In genomic region chr11:81966626-81967289, GRCm38 (mm10) we compare ENCODE assay signal across 9 mouse cellular contexts. TPM values are rescaled to one million over a fixed set of nuclear protein-coding genes. Genes with fewer than 3 reads are reported as not detected.
DNase-seq lines count a peak whose midpoint lies in the region; ATAC-seq and TF ChIP-seq lines count a peak whose summit lies in the region.
"Had no signal": no experiment of that assay in that cellular context is flagged by ENCODE, and none has a peak within 500 bp of the region (broad histone marks: within the 10 kb centered on the region; RNA-seq: fewer than 3 reads in every experiment).

No protein-coding gene starts in this region.

- no peaks in the 10 kb centered on the region for H3K9me3 ChIP-seq in ES-E14 (ENCODE audit: control insufficient read depth, insufficient read depth, low read depth, low read length)
- no peaks in the 10 kb centered on the region for H3K9me3 ChIP-seq in embryonic facial prominence, embryonic 11.5 days (replicated peaks; ENCODE audit: control insufficient read depth, low read length)
- H3K9me3 ChIP-seq: embryonic facial prominence, embryonic 15.5 days had no signal

- 13% methylated on average over 15 of the region's 15 CpGs for WGBS in embryonic facial prominence, embryonic 11.5 days
- 7% methylated on average over 15 of the region's 15 CpGs for WGBS in olfactory bulb, adult 2 months

- TF ChIP-seq CTCF in olfactory bulb, adult 2 months (IDR thresholded peaks at IDR 0.05; ENCODE audit: insufficient read depth, low read depth, low read length) = no peak

- no peak overlapping the region for H3K9ac ChIP-seq in ES-E14 (ENCODE audit: insufficient read depth, low read depth, low read length, poor library complexity, severe bottlenecking)
- H3K9ac ChIP-seq in embryonic facial prominence, embryonic 11.5 days (replicated peaks; ENCODE audit: low read length) = no peak overlapping the region
- H3K9ac ChIP-seq: embryonic facial prominence, embryonic 15.5 days had no signal

- 0 out of 2 replicates have a peak, but pooled peaks have one; percentile 19 for TF ChIP-seq POLR2A in olfactory bulb, adult 2 months (IDR thresholded peaks at IDR 0.05; ENCODE audit: insufficient read depth, low read depth, low read length)

- H3K4me1 ChIP-seq in ES-E14 (ENCODE audit: control insufficient read depth in 2 of 2, insufficient read depth in 2 of 2, low read length in 2 of 2, poor library complexity in 1 of 2) = peaks cover 0 to 2% of the 10 kb centered on the region in 2 experiments; a peak in 1 of 4 replicates
- H3K4me1 ChIP-seq in embryonic facial prominence, embryonic 11.5 days (ENCODE audit: control insufficient read depth, insufficient read depth, low read length) = no peaks in the 10 kb centered on the region
- H3K4me1 ChIP-seq in olfactory bulb, adult 2 months (ENCODE audit: control insufficient read depth, insufficient read depth, low read length) = peaks cover 20% of the 10 kb centered on the region

- no peak overlapping the region; the same call in 1 of the 2 replicates for H3K4me2 ChIP-seq in embryonic facial prominence, embryonic 11.5 days (ENCODE audit: low read depth, low read length)
- H3K4me2 ChIP-seq: embryonic facial prominence, embryonic 15.5 days had no signal

- peak; percentile 21 for DNase-seq in gastrocnemius, postnatal 10 days
- no peak for DNase-seq in gastrocnemius, adult 18-20 months (ENCODE audit: low spot score)
- DNase-seq in ES-E14 (ENCODE audit: low read depth, low spot score) = peak; percentile 63
- DNase-seq in embryonic facial prominence, embryonic 11.5 days (ENCODE audit: low spot score) = peak; percentile 81
- peak; percentile 20 to 56 for DNase-seq in left cerebral cortex, adult 8-10 months (ENCODE audit: low spot score in 2 of 2)
- no peak for DNase-seq in spleen, postnatal 4 days (ENCODE audit: low spot score in 2 of 2)
- DNase-seq in T-cell, adult 2 months (ENCODE audit: low spot score) = no peak

- no peak overlapping the region for H3K4me3 ChIP-seq in ES-E14 (ENCODE audit: insufficient read depth in 1 of 2, low read depth in 1 of 2, low read length in 2 of 2, poor library complexity in 1 of 2, severe bottlenecking in 1 of 2)
- no peak overlapping the region for H3K4me3 ChIP-seq in embryonic facial prominence, embryonic 11.5 days (ENCODE audit: low read depth, low read length)
- H3K4me3 ChIP-seq in olfactory bulb, adult 2 months (ENCODE audit: insufficient read depth, low read depth, low read length) = peak overlapping the region; percentile 53
- H3K4me3 ChIP-seq: embryonic facial prominence, embryonic 15.5 days had no signal

- H3K27me3 ChIP-seq in embryonic facial prominence, embryonic 11.5 days (ENCODE audit: control insufficient read depth, insufficient read depth, low read length) = peaks cover 16% of the 10 kb centered on the region

- H3K36me3 ChIP-seq in ES-E14 (ENCODE audit: control insufficient read depth, insufficient read depth, low read length, poor library complexity, severe bottlenecking) = no peaks in the 10 kb centered on the region
- H3K36me3 ChIP-seq in embryonic facial prominence, embryonic 11.5 days (replicated peaks; ENCODE audit: control insufficient read depth, insufficient read depth, low read depth, low read length) = no peaks in the 10 kb centered on the region
- H3K36me3 ChIP-seq: embryonic facial prominence, embryonic 15.5 days had no signal

- no peak overlapping the region for H3K27ac ChIP-seq in ES-E14 (ENCODE audit: insufficient read depth, low read depth, low read length, poor library complexity, severe bottlenecking)
- no peak overlapping the region for H3K27ac ChIP-seq in embryonic facial prominence, embryonic 11.5 days (replicated peaks; ENCODE audit: low read depth, low read length)
- peak overlapping the region; percentile 72 for H3K27ac ChIP-seq in olfactory bulb, adult 2 months (ENCODE audit: insufficient read depth, low read depth, low read length)
- H3K27ac ChIP-seq: embryonic facial prominence, embryonic 15.5 days had no signal

- ATAC-seq in embryonic facial prominence, embryonic 11.5 days (replicated peaks; ENCODE audit: insufficient number of reproducible peaks, low FRiP score, low TSS enrichment, low read depth) = no peak

- in situ Hi-C loops in ES-E14 (cut with MboI; ENCODE audit: low sequenced_read_pairs in 2 of 2, unreplicated experiment in 2 of 2) = no loop called here

TF ChIP-seq in ES-E14, 5 proteins besides CTCF, POLR2A, EP300 and RAD21:
- TF ChIP-seq ZC3H11A (IDR thresholded peaks at IDR 0.05; ENCODE audit: borderline replicate concordance, low read depth, low read length) (no peak), CHD2 (IDR thresholded peaks at IDR 0.05; ENCODE audit: low read depth, low read length) (no peak), MAFK (IDR thresholded peaks at IDR 0.05; ENCODE audit: insufficient read depth, low read depth, low read length) (no peak), ZNF384 (IDR thresholded peaks at IDR 0.05; ENCODE audit: low read depth, low read length) (no peak), HCFC1 (IDR thresholded peaks at IDR 0.05; ENCODE audit: borderline replicate concordance, insufficient read depth, low read length) (no peak)

RNA-seq across cellular contexts. Expression of gene Asic2, which starts 1.5 kb away (rescaled TPM):
- total RNA-seq in gastrocnemius, postnatal 10 days (2021) = under 1 TPM; 0.21 to 0.23 TPM
- total RNA-seq in gastrocnemius, adult 18-20 months (2021) = under 1 TPM; 0.11 to 0.31 TPM
- total RNA-seq in ES-E14 (2012; rRNA removed) = 0.13 and 0.42 TPM in 2 replicates
- 0.46 and 1.2 TPM in 2 replicates for polyA plus RNA-seq in embryonic facial prominence, embryonic 11.5 days (2014; fragmentation: Nextera tagmentation; extraction: Ambion mirVana)
- total RNA-seq in left cerebral cortex, adult 8-10 months (2022) = 10 to 100 TPM; 60.0 to 62.0 (median 60.9) TPM
- polyA plus RNA-seq in olfactory bulb, adult 2 months (2012; ENCODE audit: insufficient read depth, insufficient read length, low replicate concordance, missing spikeins) = not detected in 2 replicates

Comparison
In these comparisons a context has a peak if more than half of its experiments do, and no peak if none do; other contexts are left out.
1. DNase-seq: peak in gastrocnemius, postnatal 10 days (single experiment), ES-E14 (single experiment), embryonic facial prominence, embryonic 11.5 days (single experiment) and left cerebral cortex, adult 8-10 months (2 of 2); none in gastrocnemius, adult 18-20 months (single experiment), spleen, postnatal 4 days (0 of 2) and T-cell, adult 2 months (single experiment).
2. RNA of gene Asic2, which starts 1.5 kb away (total RNA-seq): 60.0 to 62.0 TPM in left cerebral cortex, adult 8-10 months; 0.11 to 0.31 TPM in gastrocnemius, adult 18-20 months, 0.21 to 0.23 TPM in gastrocnemius, postnatal 10 days and 0.13 to 0.42 TPM in ES-E14; every median in the first group is over 10 times any median in the second.